Mouse (Mus musculus) T-helper 17 cell (primary cell): ENCODE data around the gene Zfp467.

ENCODE experiments used
- in situ Hi-C, 2 experiments: fragments of 300-600 bp; cut with MboI, MseI; formaldehyde crosslinking; loops; 1 replicate in 1 of 2; 2 replicates in 1 of 2; pipeline ENCODE4 v1.15.1; 2025; ENCODE audit warnings: high pct_unique_total_duplicates in 2 of 2

Zfp467 gene

GRCm38 (mm10) chr6:48445181-48446101, at the start of gene Zfp467:
Gene Zfp467 (minus strand): TSS chr6:48445825.
- in situ Hi-C loops, result no loop called here

- in situ Hi-C loops, result no loop called here
Observed at GRCm38 (mm10) chr6:48493136-48493730, 47.6 kb upstream of the Zfp467 start.

GRCm38 (mm10) chr6:48491361-48491760, 45.7 kb upstream of the Zfp467 start:
- in situ Hi-C loops, result no loop called here

GRCm38 (mm10) chr6:48489741-48490140, 44.1 kb upstream of the Zfp467 start:
- in situ Hi-C loops, result no loop called here

- in situ Hi-C loops, result no loop called here
Observed at GRCm38 (mm10) chr6:48487747-48488725, 42.4 kb upstream of the Zfp467 start.

GRCm38 (mm10) chr6:48482501-48482900, 36.9 kb upstream of the Zfp467 start:
- in situ Hi-C loops, result no loop called here

- in situ Hi-C loops, result no loop called here
Observed at GRCm38 (mm10) chr6:48478446-48478845, 32.8 kb upstream of the Zfp467 start.

GRCm38 (mm10) chr6:48470739-48471138, 25.1 kb upstream of the Zfp467 start:
- in situ Hi-C loops, result no loop called here

GRCm38 (mm10) chr6:48467490-48467889, 21.9 kb upstream of the Zfp467 start:
- in situ Hi-C loops, result no loop called here

GRCm38 (mm10) chr6:48466715-48467114, 21.1 kb upstream of the Zfp467 start:
- in situ Hi-C loops, result no loop called here

GRCm38 (mm10) chr6:48464966-48465679, 19.5 kb upstream of the Zfp467 start:
- in situ Hi-C loops, result no loop called here

GRCm38 (mm10) chr6:48452771-48453170, 7.1 kb upstream of the Zfp467 start:
- in situ Hi-C loops, result no loop called here

GRCm38 (mm10) chr6:48452151-48452550, 6.5 kb upstream of the Zfp467 start:
- in situ Hi-C loops, result no loop called here

GRCm38 (mm10) chr6:48448527-48448926, 2.9 kb upstream of the Zfp467 start:
- in situ Hi-C loops, result no loop called here

GRCm38 (mm10) chr6:48447929-48448328, 2.3 kb upstream of the Zfp467 start, which contains the start of gene Sspo:
Gene Sspo (plus strand): TSS chr6:48448229.
- in situ Hi-C loops, result no loop called here

GRCm38 (mm10) chr6:48446896-48447295, 1.3 kb upstream of the Zfp467 start:
- in situ Hi-C loops, result no loop called here

GRCm38 (mm10) chr6:48446256-48446655, 631 bp upstream of the Zfp467 start:
- in situ Hi-C loops, result no loop called here

GRCm38 (mm10) chr6:48444310-48445180, 1.1 kb downstream of the Zfp467 start:
- in situ Hi-C loops, result no loop called here

GRCm38 (mm10) chr6:48443592-48444309, 1.9 kb downstream of the Zfp467 start:
- in situ Hi-C loops, result no loop called here
